Comparison of ENCODE assay signal across 21 mouse cellular contexts in the genomic region with DNA sequence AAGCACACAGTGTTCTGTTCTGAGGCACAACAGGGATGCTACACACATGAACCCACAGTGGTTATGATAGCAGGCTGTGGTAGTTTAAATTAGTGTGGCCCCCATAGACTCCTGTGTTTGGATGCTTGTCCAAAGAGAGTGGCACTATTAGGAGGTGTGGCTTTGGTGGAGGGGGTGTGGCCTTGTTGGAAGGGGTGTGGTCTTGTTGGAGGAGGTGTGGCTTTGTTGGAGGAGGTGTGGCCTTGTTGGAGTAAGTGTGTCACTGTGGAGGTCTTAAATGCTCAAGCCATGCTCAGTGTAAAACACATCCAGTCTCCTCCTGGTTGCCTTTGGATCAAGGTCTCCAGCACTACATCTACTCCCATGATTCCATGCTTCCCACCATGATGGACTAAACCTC. TPM values are rescaled to one million over a fixed set of nuclear protein-coding genes. Genes with fewer than 3 reads are reported as not detected.
DNase-seq lines count a peak whose midpoint lies in the region; ATAC-seq and TF ChIP-seq lines count a peak whose summit lies in the region.
"Had no signal": no experiment of that assay in that cellular context is flagged by ENCODE, and none has a peak within 500 bp of the region (broad histone marks: within the 10 kb centered on the region; RNA-seq: fewer than 3 reads in every experiment).

No protein-coding gene starts in this region.

- no peaks in the 10 kb centered on the region for H3K27me3 ChIP-seq in stomach, postnatal 0 days (ENCODE audit: control insufficient read depth, insufficient read depth, low read length)
- H3K27me3 ChIP-seq: embryonic facial prominence, embryonic 12.5 days; forebrain, embryonic 13.5 days; forebrain, embryonic 15.5 days; Patski had no signal

- intact Hi-C loops in gastrocnemius, postnatal 36 days (cut with DNase I) = no loop called here

- TF ChIP-seq CTCF in stomach, postnatal 0 days (IDR thresholded peaks at IDR 0.05; ENCODE audit: low read depth) = no peak

- H3K36me3 ChIP-seq in stomach, postnatal 0 days (ENCODE audit: control insufficient read depth, insufficient read depth, low read length) = no peaks in the 10 kb centered on the region
- H3K36me3 ChIP-seq: embryonic facial prominence, embryonic 10.5 days; embryonic facial prominence, embryonic 12.5 days; forebrain, embryonic 15.5 days had no signal

- H3K4me1 ChIP-seq in stomach, postnatal 0 days (replicated peaks; ENCODE audit: control insufficient read depth, insufficient read depth) = peaks cover 7% of the 10 kb centered on the region

- no peak overlapping the region for H3K4me3 ChIP-seq in stomach, postnatal 0 days (ENCODE audit: low read depth, low read length)
- H3K4me3 ChIP-seq: embryonic facial prominence, embryonic 10.5 days; embryonic facial prominence, embryonic 12.5 days; forebrain, embryonic 13.5 days; forebrain, embryonic 15.5 days had no signal

- H3K9me3 ChIP-seq in stomach, postnatal 0 days (ENCODE audit: control insufficient read depth, low read length) = no peaks in the 10 kb centered on the region
- H3K9me3 ChIP-seq: embryonic facial prominence, embryonic 10.5 days; embryonic facial prominence, embryonic 12.5 days; forebrain, embryonic 13.5 days; forebrain, embryonic 15.5 days had no signal

- ATAC-seq in stomach, postnatal 0 days (ENCODE audit: low FRiP score, low TSS enrichment) = no peak
- ATAC-seq: activated CD4-positive, CD25-positive, alpha-beta regulatory T cell, adult 4 months; forebrain, embryonic 13.5 days; forebrain, embryonic 15.5 days; forebrain, postnatal 0 days; Patski had no signal

- no peak overlapping the region for H3K4me2 ChIP-seq in stomach, postnatal 0 days (replicated peaks; ENCODE audit: low read depth)
- H3K4me2 ChIP-seq: embryonic facial prominence, embryonic 12.5 days; forebrain, embryonic 13.5 days; forebrain, embryonic 15.5 days had no signal

- no peak for TF ChIP-seq EP300 in stomach, postnatal 0 days (optimal IDR thresholded peaks at IDR 0.05)

- peak; percentile 48 to 51 for DNase-seq in B cell, adult 2 months
- DNase-seq in ES-CJ7 (ENCODE audit: low read depth, low spot score) = peak; percentile 33
- peak; percentile 46 for DNase-seq in ZHBTc4 (ENCODE audit: low read depth, low spot score)
- DNase-seq in gastrocnemius, postnatal 36 days = no peak
- no peak for DNase-seq in thymus, adult 18-20 months
- DNase-seq in stomach, postnatal 0 days (ENCODE audit: low spot score) = no peak
- DNase-seq: adrenal gland, adult 8-10 months; adrenal gland, postnatal 14 days; adrenal gland, postnatal 36 days; cerebellum, adult 11-12 months; cerebellum, adult 2 months; cerebellum, adult 9-10 months; cerebellum, postnatal 10 days; cerebellum, postnatal 25 days; forebrain, postnatal 0 days had no signal

- H3K9ac ChIP-seq in stomach, postnatal 0 days (ENCODE audit: low read length) = no peak overlapping the region
- H3K9ac ChIP-seq: embryonic facial prominence, embryonic 12.5 days; forebrain, embryonic 13.5 days; forebrain, embryonic 15.5 days; forebrain, postnatal 0 days had no signal

- H3K27ac ChIP-seq in stomach, postnatal 0 days (replicated peaks) = no peak overlapping the region
- H3K27ac ChIP-seq: embryonic facial prominence, embryonic 10.5 days; embryonic facial prominence, embryonic 12.5 days; forebrain, embryonic 13.5 days; forebrain, embryonic 15.5 days had no signal

RNA-seq across cellular contexts. Expression of a gene that starts 3.6 kb away (rescaled TPM):
- 1 to 10 TPM; 2.6 to 2.7 TPM for total RNA-seq in gastrocnemius, postnatal 36 days (2021)
- polyA plus RNA-seq in stomach, postnatal 0 days (2015; fragmentation: Nextera tagmentation; extraction: Ambion mirVana) = 3.4 and 5.8 TPM in 2 replicates

RNA-seq across cellular contexts. Expression of a gene that starts 59.9 kb away (rescaled TPM):
- total RNA-seq in gastrocnemius, postnatal 36 days (2021) = 1 to 10 TPM; 1.7 to 2.3 TPM
- 0.11 and 0.18 TPM in 2 replicates for polyA plus RNA-seq in stomach, postnatal 0 days (2015; fragmentation: Nextera tagmentation; extraction: Ambion mirVana)

Comparison
In these comparisons a context has a peak if more than half of its experiments do, and no peak if none do; other contexts are left out.
1. DNase-seq: peak in B cell, adult 2 months (2 of 2), ES-CJ7 (single experiment) and ZHBTc4 (single experiment); none in gastrocnemius, postnatal 36 days (0 of 2), thymus, adult 18-20 months (0 of 2) and stomach, postnatal 0 days (single experiment).